Mouse (Mus musculus): ENCODE measurements around the gene Tnni2.

The Tnni2 gene

GRCm38 (mm10) chr7:142430160-142430678, 11.4 kb upstream of the Tnni2 start:
- DNase-seq (ENCODE audit: low read depth), result no peak

GRCm38 (mm10) chr7:142431106-142431505, 10.5 kb upstream of the Tnni2 start:
- no peak for DNase-seq (ENCODE audit: low read depth)

- DNase-seq (ENCODE audit: low read depth), result no peak
These were observed 8.0 kb upstream of the Tnni2 start for GRCm38 (mm10) chr7:142433623-142434022.

- no peak for DNase-seq (ENCODE audit: low read depth)
These were observed 7.3 kb upstream of the Tnni2 start, which contains the start of gene Syt8 for GRCm38 (mm10) chr7:142434137-142434865. Gene Syt8, plus strand, starts transcription at chr7:142434850.

- peak; percentile 63 for DNase-seq (ENCODE audit: low read depth)
These were observed 6.1 kb upstream of the Tnni2 start for GRCm38 (mm10) chr7:142435524-142435923.

DNA sequence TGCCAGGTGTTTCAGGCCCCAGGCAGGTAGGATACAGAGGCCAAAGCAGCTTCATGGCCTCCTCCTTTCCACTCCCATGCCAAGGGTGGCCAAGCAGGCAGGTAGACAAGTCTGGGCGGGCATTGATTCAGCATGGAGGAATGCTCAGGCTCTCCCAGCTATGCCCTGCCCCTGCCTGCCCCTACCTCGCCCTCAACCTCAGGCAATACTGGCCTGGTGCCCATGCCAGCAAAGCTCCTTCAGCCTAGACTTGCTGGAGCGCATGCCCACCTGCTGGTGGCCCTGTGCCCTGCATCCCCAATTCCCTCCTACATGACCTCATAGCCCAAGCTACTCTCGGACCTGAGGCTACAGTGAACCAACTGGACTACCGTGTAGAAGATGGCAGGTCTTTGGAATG, 4.3 kb upstream of the Tnni2 start:
- no peak for DNase-seq (ENCODE audit: low read depth)

DNA sequence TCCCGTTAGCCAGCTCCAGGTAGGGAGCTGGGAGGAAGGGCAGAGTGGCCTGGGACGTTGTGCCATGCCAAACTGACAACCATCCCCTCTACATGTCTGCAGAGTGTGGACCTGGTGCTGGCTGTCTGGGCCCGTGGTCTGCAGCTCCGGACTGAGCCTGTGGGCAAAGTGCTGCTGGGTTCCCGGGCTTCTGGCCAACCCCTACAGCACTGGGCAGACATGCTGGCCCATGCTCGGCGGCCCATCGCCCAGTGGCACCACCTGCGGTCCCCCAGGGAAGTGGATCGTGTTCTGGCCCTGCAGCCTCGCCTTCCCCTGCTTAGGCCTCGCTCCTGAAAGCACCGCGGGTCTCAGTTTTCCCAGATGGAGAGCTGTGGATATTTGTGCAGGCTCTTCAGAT, 1.6 kb upstream of the Tnni2 start:
- DNase-seq (ENCODE audit: low read depth), result no peak

- peak; percentile 47 for DNase-seq (ENCODE audit: low read depth)
These were observed 922 bp upstream of the Tnni2 start for GRCm38 (mm10) chr7:142440657-142441114.

GRCm38 (mm10) chr7:142442081-142442907, 686 bp downstream of the Tnni2 start:
- DNase-seq (ENCODE audit: low read depth), result peak; percentile 55

- DNase-seq (ENCODE audit: low read depth), result no peak
These were observed 1.4 kb downstream of the Tnni2 start for GRCm38 (mm10) chr7:142442908-142443420.

- no peak for DNase-seq (ENCODE audit: low read depth)
These were observed 1.9 kb downstream of the Tnni2 start for GRCm38 (mm10) chr7:142443474-142443873.

- no peak for DNase-seq (ENCODE audit: low read depth)
These were observed 2.6 kb downstream of the Tnni2 start for GRCm38 (mm10) chr7:142444171-142444570.

DNA sequence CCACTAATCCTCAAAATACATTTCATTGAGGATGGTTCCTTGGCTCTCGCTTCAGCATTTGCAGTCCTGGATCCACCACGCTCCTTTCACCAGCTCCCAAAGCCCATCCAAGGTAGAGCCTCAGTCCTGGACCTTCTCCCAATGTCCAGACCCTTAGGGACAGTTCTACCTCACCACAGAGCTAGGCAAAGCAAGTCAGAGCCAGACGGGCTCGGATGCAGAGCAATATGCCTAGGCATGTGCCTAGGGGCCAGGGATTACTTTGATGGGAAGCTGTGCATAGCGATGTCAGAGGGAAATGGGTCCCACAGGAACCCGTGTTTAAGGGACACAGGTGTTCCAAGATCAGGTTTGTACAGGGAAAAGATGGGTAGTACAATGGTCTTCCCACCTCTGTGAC, 3.7 kb downstream of the Tnni2 start:
- no peak for DNase-seq (ENCODE audit: low read depth)

DNA sequence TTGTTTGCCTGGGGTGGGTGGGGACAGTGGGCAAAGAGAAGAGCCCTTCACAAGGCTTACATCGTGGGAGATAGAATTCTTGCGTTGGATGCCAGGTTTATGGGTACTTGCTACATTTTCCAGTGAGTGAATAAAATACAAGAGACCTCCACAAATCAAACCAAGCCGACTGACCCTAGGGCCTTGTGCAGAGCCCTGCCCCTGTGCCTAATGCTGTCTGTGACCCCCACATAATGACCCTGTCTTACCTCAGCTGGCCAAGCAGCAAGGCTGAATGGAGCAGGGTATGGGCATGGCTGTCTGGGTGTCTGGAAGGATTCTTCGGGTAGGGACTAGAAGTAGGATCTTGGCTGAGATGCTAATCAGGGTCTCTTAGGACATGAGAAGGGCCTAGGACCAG, 4.7 kb downstream of the Tnni2 start:
- no peak for DNase-seq (ENCODE audit: low read depth)

DNA sequence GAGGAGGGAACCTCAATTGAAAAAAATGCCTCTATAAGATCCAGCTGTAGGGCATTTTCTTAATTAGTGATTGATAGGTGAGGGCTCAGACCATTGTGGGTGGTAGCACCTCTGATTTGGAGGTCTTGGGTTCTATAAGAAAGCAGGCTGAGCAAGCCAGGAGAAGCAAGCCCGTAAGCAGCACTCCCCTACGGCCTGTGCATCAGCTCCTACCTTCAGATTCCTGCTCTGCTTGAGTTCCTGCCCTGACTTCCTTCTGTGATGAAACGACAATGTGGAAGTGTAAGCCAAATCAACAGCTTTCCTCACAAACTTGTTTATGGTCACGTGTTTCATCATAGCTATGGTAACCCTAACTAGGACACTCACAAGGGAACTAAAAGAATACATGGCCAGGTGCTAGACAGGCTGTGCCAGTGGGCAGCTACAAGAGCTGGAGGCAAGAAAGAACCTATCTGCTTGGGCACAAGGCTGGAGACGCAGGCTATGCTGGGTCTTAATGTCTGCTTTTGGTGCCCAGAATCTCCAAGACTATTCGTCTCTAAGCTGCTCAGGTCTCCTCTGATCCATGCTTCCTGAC, 7.5 kb downstream of the Tnni2 start:
- no peak for DNase-seq (ENCODE audit: low read depth)

DNA sequence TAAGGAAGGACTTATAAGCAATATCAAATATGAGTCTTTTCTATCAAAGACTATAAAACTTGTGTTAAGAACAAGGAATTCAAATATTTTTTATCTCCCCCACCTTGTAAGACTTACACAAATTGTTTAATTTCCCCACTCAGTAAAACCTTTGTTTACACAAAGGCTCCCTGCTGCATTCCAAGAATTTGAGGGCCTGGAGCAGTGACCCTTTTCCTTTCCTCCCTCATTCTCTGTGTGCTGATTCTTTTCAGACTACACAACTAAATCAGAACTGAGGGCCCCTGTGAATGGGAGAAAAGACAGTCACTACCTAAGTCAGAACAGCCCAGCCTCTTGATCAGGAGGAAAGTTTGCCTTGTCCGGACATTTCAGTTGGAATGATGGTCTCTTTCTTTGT, 13.1 kb downstream of the Tnni2 start:
- DNase-seq (ENCODE audit: low read depth), result no peak

DNA sequence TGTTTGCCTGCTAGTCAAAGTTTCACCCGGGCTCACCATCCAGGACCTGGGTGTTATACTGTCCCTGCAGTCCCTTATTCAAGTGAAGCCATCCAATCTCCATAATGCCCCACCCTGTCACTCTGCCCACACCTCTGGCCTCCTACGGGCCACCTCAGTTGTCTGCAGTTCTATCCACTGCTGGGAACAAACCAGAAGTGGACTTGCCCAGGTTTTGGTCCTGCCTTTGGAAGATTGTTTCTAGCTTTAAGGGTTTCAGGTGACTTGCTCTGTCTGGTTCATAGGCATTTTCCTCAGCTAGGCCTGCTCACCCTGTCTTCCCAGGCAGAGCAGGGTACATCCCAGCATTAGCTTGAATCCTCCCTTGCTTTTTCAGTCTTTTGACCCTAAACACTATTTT, 13.6 kb downstream of the Tnni2 start:
- DNase-seq (ENCODE audit: low read depth), result no peak

GRCm38 (mm10) chr7:142456806-142457205, 15.2 kb downstream of the Tnni2 start:
- DNase-seq (ENCODE audit: low read depth), result no peak

DNA sequence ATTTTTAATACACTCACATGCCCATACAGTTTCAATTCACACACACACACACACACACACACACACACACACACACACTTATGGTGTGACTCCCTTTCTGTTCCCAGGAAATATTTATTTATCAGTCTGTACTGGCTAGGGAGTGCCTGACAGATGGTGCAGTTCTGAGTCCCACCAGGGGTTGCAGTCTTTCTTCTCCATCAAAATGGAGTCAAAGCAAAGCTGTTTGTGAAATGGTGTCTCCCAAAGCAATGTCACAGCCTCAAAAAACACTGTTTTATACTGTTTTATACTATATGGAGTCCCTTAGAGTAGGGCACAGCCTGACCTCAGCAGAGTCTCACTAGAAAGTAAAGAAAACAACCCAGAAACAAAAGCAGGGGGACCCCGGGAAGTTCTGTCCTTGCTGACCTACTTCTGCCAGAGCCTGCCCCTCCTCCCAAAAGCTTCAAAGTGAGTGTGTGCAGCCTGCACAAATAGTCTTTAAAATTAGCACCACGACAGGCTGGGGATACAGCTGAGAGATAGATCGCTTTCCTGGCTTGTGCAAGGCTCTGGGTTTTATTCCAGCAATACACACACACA, 15.7 kb downstream of the Tnni2 start:
- DNase-seq (ENCODE audit: low read depth), result no peak

DNA sequence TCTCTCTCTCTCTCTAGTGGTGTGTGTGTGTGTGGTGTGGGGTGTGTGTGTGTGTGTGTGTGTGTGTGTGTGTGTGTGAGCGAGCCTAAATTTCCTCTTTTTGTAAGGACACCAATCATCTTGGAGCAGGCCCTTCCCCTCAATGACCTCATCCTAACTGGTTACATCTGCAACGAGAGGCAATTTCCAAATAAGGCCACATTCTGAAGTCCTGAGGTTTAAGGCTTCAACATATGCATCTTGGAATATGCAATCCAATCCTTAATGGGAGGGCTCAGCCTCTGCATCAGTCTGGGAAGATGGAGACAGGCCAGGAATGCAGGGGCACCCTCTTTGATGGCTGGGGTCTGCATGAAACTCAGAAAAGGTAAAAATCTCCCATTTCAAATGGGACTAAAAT, 16.4 kb downstream of the Tnni2 start:
- DNase-seq (ENCODE audit: low read depth), result no peak

DNA sequence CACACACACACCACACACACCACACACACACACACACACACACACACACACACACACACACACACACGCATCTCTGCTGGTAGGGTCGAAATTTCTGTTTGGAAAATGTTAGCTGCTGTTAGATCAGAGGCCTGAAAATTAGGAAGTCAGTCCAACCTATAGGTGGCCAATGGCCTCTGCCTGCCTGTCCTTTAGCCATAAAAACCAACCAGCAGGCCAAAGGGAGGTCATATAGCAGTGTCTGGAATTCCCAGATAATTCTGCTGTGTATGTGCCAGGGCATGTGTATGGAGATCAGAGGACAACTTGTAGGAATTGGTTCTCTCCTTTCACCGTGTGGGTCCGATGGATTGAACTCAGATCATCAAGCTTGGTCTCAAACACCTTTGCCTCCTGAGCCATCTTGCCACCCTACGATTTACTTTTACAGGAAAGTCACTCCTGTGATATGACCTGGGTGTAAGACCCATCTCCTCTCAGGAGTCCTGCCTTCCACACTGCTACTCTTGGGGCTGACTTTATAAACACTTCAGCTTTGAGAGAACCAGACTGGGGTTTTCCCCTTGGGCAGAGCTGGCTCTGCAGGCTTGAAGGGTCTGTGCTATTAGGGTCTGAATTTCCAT, 17.2 kb downstream of the Tnni2 start:
- no peak for DNase-seq (ENCODE audit: low read depth)

GRCm38 (mm10) chr7:142459299-142459691, 17.7 kb downstream of the Tnni2 start:
- no peak for DNase-seq (ENCODE audit: low read depth)
